ENCODE assay signal across 8 mouse cellular contexts in genomic region chr10:123183243-123183642, GRCm38 (mm10). TPM values are rescaled to one million over a fixed set of nuclear protein-coding genes. Genes with fewer than 3 reads are reported as not detected.
DNase-seq lines count a peak whose midpoint lies in the region; ATAC-seq lines count a peak whose summit lies in the region.

No protein-coding gene starts in this region.

- H3K4me1 ChIP-seq in kidney, embryonic 14.5 days (ENCODE audit: control insufficient read depth, insufficient read depth, low read length) = peaks cover 8% of the 10 kb centered on the region; the same call in 1 of the 2 replicates
- 0 out of 2 replicates have a peak, but pooled peaks cover 4% of the 10 kb centered on the region for H3K4me1 ChIP-seq in intestine, embryonic 15.5 days (replicated peaks)
- H3K4me1 ChIP-seq in midbrain, embryonic 14.5 days (ENCODE audit: control insufficient read depth, insufficient read depth, low read length) = no peaks in the 10 kb centered on the region

- no peak overlapping the region for H3K4me3 ChIP-seq in kidney, embryonic 14.5 days (ENCODE audit: low read length)
- H3K4me3 ChIP-seq in intestine, embryonic 15.5 days (replicated peaks) = no peak overlapping the region
- no peak overlapping the region for H3K4me3 ChIP-seq in midbrain, embryonic 14.5 days (replicated peaks; ENCODE audit: low read depth, low read length)

- H3K9ac ChIP-seq in kidney, embryonic 14.5 days (ENCODE audit: low read depth, low read length) = no peak overlapping the region
- no peak overlapping the region for H3K9ac ChIP-seq in intestine, embryonic 15.5 days
- H3K9ac ChIP-seq in midbrain, embryonic 14.5 days (replicated peaks; ENCODE audit: low read length) = no peak overlapping the region

- H3K27ac ChIP-seq in kidney, embryonic 14.5 days (ENCODE audit: low read depth, low read length) = no peak overlapping the region
- no peak overlapping the region for H3K27ac ChIP-seq in intestine, embryonic 15.5 days
- H3K27ac ChIP-seq in midbrain, embryonic 14.5 days (replicated peaks; ENCODE audit: low read depth, low read length) = no peak overlapping the region

- no peak overlapping the region for H3K4me2 ChIP-seq in kidney, embryonic 14.5 days (replicated peaks; ENCODE audit: low read depth, low read length)
- no peak overlapping the region for H3K4me2 ChIP-seq in intestine, embryonic 15.5 days (replicated peaks)
- H3K4me2 ChIP-seq in midbrain, embryonic 14.5 days (ENCODE audit: low read length) = no peak overlapping the region

- peak; percentile 49 for DNase-seq in kidney, adult 11 months
- DNase-seq in cerebellum, adult 11 months = peak; percentile 61
- DNase-seq in right cerebral cortex, adult 2 months (ENCODE audit: low spot score in 2 of 2) = peak; percentile 43 to 63
- no peak for DNase-seq in testis, postnatal 10 days (ENCODE audit: low spot score)
- no peak for DNase-seq in adrenal gland, adult 8-10 months
- no peak for DNase-seq in midbrain, embryonic 14.5 days

- WGBS in kidney, embryonic 14.5 days = 58% methylated on average over 7 of the region's 7 CpGs
- WGBS in intestine, embryonic 15.5 days = 51% methylated on average over 7 of the region's 7 CpGs
- WGBS in midbrain, embryonic 14.5 days = 53% methylated on average over 7 of the region's 7 CpGs

- no peaks in the 10 kb centered on the region for H3K9me3 ChIP-seq in kidney, embryonic 14.5 days (ENCODE audit: control insufficient read depth, low read length)
- no peaks in the 10 kb centered on the region for H3K9me3 ChIP-seq in intestine, embryonic 15.5 days
- no peaks in the 10 kb centered on the region for H3K9me3 ChIP-seq in midbrain, embryonic 14.5 days (ENCODE audit: control insufficient read depth, low read length)

- no peaks in the 10 kb centered on the region for H3K27me3 ChIP-seq in kidney, embryonic 14.5 days (ENCODE audit: control insufficient read depth, insufficient read depth, low read length)
- H3K27me3 ChIP-seq in intestine, embryonic 15.5 days (replicated peaks) = no peaks in the 10 kb centered on the region
- no peaks in the 10 kb centered on the region for H3K27me3 ChIP-seq in midbrain, embryonic 14.5 days (ENCODE audit: control insufficient read depth, insufficient read depth, low read length)

- no peak for ATAC-seq in kidney, embryonic 14.5 days (ENCODE audit: low FRiP score, low TSS enrichment)
- ATAC-seq in intestine, embryonic 15.5 days = peak; percentile 87
- no peak for ATAC-seq in midbrain, embryonic 14.5 days (ENCODE audit: low FRiP score, low TSS enrichment)

- peaks cover 27% of the 10 kb centered on the region for H3K36me3 ChIP-seq in kidney, embryonic 14.5 days (ENCODE audit: control insufficient read depth, insufficient read depth, low read length)
- peaks cover 9% of the 10 kb centered on the region; the same call in 1 of the 2 replicates for H3K36me3 ChIP-seq in intestine, embryonic 15.5 days
- peaks cover 25% of the 10 kb centered on the region for H3K36me3 ChIP-seq in midbrain, embryonic 14.5 days (ENCODE audit: control insufficient read depth, insufficient read depth, low read length)

RNA-seq across cellular contexts. Expression of gene Usp15, which starts 13.6 kb away (rescaled TPM):
- 73.9 and 84.1 TPM in 2 replicates for polyA plus RNA-seq in kidney, embryonic 14.5 days (2014; fragmentation: Nextera tagmentation; extraction: Ambion mirVana)
- polyA plus RNA-seq in intestine, embryonic 15.5 days (2015; fragmentation: Nextera tagmentation; extraction: Ambion mirVana) = 68.4 and 76.3 TPM in 2 replicates
- total RNA-seq in adrenal gland, adult 8-10 months (2022) = 10 to 100 TPM; 69.7 to 90.3 (median 73.2) TPM
- polyA plus RNA-seq in midbrain, embryonic 14.5 days (2014; fragmentation: Nextera tagmentation; extraction: Ambion mirVana) = 90.9 and 92.3 TPM in 2 replicates

Comparison
In these comparisons a context has a peak if more than half of its experiments do, and no peak if none do; other contexts are left out.
1. DNase-seq: peak in kidney, adult 11 months (single experiment), cerebellum, adult 11 months (single experiment) and right cerebral cortex, adult 2 months (2 of 2); none in testis, postnatal 10 days (single experiment), adrenal gland, adult 8-10 months (single experiment) and midbrain, embryonic 14.5 days (single experiment).